Mouse (Mus musculus) liver, embryonic 16.5 days (tissue): Measurements from ENCODE around the gene Gng8. TPM values are rescaled to one million over a fixed set of nuclear protein-coding genes. Genes with fewer than 3 reads are reported as not detected.

Source experiments
- ATAC-seq: fragments of 200-750 bp; cut with Nextera tagmentation; 2 replicates; pipeline ENCODE4 v1.8.0; 2017; ENCODE audit warnings: low read depth, mild to moderate bottlenecking, moderate number of reproducible peaks, moderate library complexity
- H3K27ac ChIP-seq: fragments of 300-500 bp; sonication (generic); 2 replicates; pipeline ENCODE4 v1.5.1; 2014; ENCODE audit warnings: mild to moderate bottlenecking, low read length
- H3K27me3 ChIP-seq: fragments of 300-500 bp; sonication (generic); 2 replicates; pipeline ENCODE4 v1.6.1; 2014; ENCODE audit warnings: low read depth, low read length, mixed read lengths; ENCODE audit not compliant: control insufficient read depth, insufficient read depth
- H3K36me3 ChIP-seq: fragments of 300-500 bp; sonication (generic); 2 replicates; pipeline ENCODE4 v1.6.1; 2014; ENCODE audit warnings: mild to moderate bottlenecking; ENCODE audit not compliant: control insufficient read depth, insufficient read depth
- H3K4me1 ChIP-seq: fragments of 300-500 bp; sonication (generic); 2 replicates; pipeline ENCODE4 v1.6.1; 2014; ENCODE audit warnings: low read depth, low read length, mixed read lengths; ENCODE audit not compliant: control insufficient read depth
- H3K4me2 ChIP-seq: fragments of 300-500 bp; sonication (generic); 2 replicates; pipeline ENCODE4 v1.6.1; 2014; ENCODE audit warnings: low read depth, low read length, mixed read lengths
- H3K4me3 ChIP-seq: fragments of 300-500 bp; sonication (generic); 2 replicates; pipeline ENCODE4 v1.5.1; 2014; ENCODE audit warnings: low read depth, mild to moderate bottlenecking, low read length
- H3K9ac ChIP-seq: fragments of 300-500 bp; sonication (generic); 2 replicates; pipeline ENCODE4 v1.6.1; 2014; ENCODE audit warnings: low read depth, low read length
- H3K9me3 ChIP-seq: fragments of 300-500 bp; sonication (generic); replicated peaks from 2 replicates; pipeline ENCODE4 v1.6.1; 2016; ENCODE audit warnings: low read length; ENCODE audit not compliant: control insufficient read depth
- WGBS: fragments of 180-500 bp; shearing (Covaris S2); extraction: QIAGEN DNeasy Blood & Tissue Kit; methylation state at CpG from one replicate; pipeline ENCODE4 v1.1.7; 2014; ENCODE audit not compliant: insufficient replicate concordance; 5-methylcytosine and 5-hydroxymethylcytosine counted together
- polyA plus RNA-seq: library from polyadenylated mRNA; unstranded; fragments of >200 nt; fragmentation: Nextera tagmentation; extraction: Ambion mirVana; gene quantifications from 2 replicates; pipeline ENCODE4 v1.2.1, GENCODE M21; 2015

Gene Gng8
- polyA plus RNA-seq, 1 experiment from 2014 or later = 0.17 TPM

DNA sequence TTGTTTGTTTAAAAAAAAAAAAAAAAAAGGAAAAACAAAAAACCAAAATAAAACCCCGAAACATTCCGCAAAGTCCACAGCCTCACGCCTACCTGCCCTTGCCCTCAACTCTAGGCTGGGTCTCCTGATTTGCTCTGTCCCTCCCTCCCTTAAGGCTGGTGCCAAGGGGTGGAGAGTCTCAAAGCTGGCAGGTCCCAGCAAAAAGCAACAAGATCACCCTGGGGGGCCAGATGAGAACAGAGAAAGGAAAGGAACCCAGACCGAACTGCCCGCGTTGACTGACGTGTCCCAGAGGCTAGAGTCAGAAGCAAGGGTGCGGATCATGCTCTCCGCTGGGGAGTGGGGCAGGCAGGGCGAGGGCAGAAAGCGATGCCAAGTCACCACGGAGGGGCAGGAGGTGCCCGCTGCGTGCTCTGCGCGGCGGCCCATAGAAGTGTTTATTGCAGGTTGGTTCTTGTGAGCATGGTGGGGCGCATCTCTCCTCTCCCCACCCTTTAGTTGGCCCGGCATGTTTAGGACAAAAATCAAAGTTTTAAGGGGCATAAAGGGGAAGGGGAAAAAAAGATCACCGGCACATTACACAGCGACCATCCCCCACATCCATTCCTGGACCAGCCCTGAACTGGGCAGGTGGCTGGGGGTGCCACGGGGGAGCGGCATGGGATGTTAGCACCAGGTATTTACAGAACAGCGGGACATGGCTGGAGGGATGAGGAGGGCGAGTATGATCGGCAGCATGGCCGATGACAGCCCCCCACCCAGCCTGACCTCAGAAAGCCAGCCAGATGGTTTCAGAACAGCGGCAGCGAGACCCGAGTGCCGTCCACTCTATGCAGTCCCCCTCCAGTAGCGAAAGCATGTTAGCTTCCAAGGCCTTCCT lies 24.1 kb downstream of the Gng8 start:
- Histone ChIP-seq H3K4me2 (no peak overlapping the region), H3K4me3 (no peak overlapping the region), H3K27ac (no peak overlapping the region), H3K36me3 (peaks cover 44% of the 10 kb centered on the region), H3K27me3 (no peaks in the 10 kb centered on the region), H3K9me3 (no peaks in the 10 kb centered on the region), H3K4me1 (peaks cover 18% of the 10 kb centered on the region), H3K9ac (no peak overlapping the region)
- 91% methylated on average over 32 of the region's 32 CpGs for WGBS
- ATAC-seq = no peak

GRCm38 (mm10) chr7:16916342-16917265 lies 25.0 kb downstream of the Gng8 start:
- Histone ChIP-seq H3K27me3 (no peaks in the 10 kb centered on the region), H3K36me3 (peaks cover 44% of the 10 kb centered on the region), H3K27ac (no peak overlapping the region), H3K9me3 (no peaks in the 10 kb centered on the region), H3K4me1 (peaks cover 27% of the 10 kb centered on the region), H3K4me2 (no peak overlapping the region), H3K9ac (no peak overlapping the region), H3K4me3 (no peak overlapping the region)
- WGBS = 73% methylated on average over 30 of the region's 30 CpGs
- ATAC-seq = no peak

DNA sequence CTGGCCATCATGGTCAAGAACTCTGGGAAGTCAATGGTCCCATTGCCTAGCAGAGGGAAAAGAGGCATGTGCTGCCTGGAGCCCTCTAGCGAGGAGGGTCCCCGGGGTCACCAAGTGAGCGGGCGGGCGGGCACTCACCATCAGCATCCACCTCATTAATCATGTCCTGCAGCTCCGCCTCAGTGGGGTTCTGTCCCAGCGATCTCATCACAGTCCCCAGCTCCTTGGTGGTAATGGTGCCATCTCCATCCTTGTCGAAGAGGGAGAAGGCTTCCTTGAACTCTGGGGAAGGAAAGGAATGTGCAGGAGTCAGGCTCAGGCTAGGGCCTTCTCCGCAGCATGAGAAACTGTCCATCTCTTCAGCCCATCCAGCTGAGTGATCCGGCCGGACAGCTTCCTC lies 25.9 kb downstream of the Gng8 start:
- WGBS = 89% methylated on average over 11 of the region's 11 CpGs
- H3K27ac ChIP-seq = no peak overlapping the region
- H3K27me3 ChIP-seq = no peaks in the 10 kb centered on the region
- no peak overlapping the region for H3K9ac ChIP-seq
- H3K4me2 ChIP-seq = no peak overlapping the region
- no peak overlapping the region for H3K4me3 ChIP-seq
- ATAC-seq = no peak
- H3K4me1 ChIP-seq = peaks cover 36% of the 10 kb centered on the region
- H3K9me3 ChIP-seq = no peaks in the 10 kb centered on the region
- H3K36me3 ChIP-seq = peaks cover 44% of the 10 kb centered on the region

GRCm38 (mm10) chr7:16918014-16918413 lies 26.4 kb downstream of the Gng8 start:
- no peak for ATAC-seq
- H3K27me3 ChIP-seq = no peaks in the 10 kb centered on the region
- H3K9ac ChIP-seq = no peak overlapping the region
- no peaks in the 10 kb centered on the region for H3K9me3 ChIP-seq
- H3K36me3 ChIP-seq = peaks cover 44% of the 10 kb centered on the region
- H3K4me2 ChIP-seq = no peak overlapping the region
- H3K4me1 ChIP-seq = peaks cover 39% of the 10 kb centered on the region
- H3K4me3 ChIP-seq = no peak overlapping the region
- 91% methylated on average over 9 of the region's 9 CpGs for WGBS
- no peak overlapping the region for H3K27ac ChIP-seq

DNA sequence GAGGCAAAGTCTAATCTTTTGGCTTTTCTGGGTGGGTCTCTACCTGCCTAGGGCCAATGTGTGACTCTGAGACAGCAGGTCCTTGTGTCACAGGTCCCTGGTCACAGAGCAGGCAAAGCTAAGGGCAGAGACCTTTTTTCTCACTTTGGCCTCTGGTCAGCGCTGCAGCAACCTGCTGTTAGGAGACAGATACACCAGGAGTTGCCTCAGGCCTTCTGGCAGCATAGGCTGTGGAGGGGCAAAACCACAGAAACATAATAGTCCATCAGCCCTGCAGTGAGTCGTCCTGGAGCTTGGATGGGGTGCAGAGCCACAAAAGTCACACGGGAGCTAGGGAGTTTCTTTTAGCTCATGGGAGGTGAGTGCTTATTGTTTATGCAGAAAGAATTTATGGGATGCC lies 27.1 kb downstream of the Gng8 start:
- no peak overlapping the region for H3K27ac ChIP-seq
- ATAC-seq = no peak
- H3K4me1 ChIP-seq = peaks cover 39% of the 10 kb centered on the region
- no peaks in the 10 kb centered on the region for H3K27me3 ChIP-seq
- no peaks in the 10 kb centered on the region for H3K9me3 ChIP-seq
- no peak overlapping the region for H3K4me3 ChIP-seq
- peaks cover 44% of the 10 kb centered on the region for H3K36me3 ChIP-seq
- no peak overlapping the region for H3K9ac ChIP-seq
- no peak overlapping the region for H3K4me2 ChIP-seq
- WGBS = 81% methylated on average over 3 of the region's 3 CpGs

DNA sequence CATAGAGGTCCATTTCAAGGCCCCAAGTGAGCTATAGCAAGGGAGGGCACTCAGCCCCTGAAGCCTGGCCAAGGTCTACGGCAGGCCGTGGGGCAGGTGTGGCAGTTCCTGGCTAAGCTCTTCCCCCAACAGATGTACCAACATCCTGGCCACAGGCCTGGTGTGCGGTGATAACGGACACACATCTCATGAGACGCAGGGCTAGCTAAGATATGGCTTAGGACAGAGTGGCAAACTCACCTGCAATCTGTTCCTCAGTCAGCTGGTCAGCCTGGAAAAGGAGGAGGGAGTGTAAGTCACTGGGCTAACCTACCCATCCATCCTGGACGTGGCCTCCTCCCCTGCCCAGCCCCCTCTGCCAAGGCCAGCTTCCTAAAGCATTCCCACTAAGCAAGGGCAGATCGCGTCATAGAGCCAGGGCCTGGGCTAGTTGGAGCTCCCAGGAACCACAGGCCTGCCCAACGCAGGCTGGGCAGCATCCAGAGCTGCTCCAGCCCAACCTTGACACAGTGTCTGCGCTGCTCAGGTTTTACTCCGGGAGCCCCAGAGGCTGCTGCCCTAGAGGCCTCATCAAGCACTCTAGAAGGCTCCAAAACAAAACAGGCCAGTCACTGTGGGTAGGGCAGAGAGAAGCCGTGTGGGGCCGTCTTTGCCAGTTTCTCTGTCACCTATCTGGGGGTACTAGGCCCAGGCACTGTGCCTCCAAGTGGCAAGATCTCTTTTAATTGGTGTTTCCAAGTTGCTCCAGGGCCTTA lies 28.0 kb downstream of the Gng8 start:
- Histone ChIP-seq H3K4me2 (no peak overlapping the region), H3K4me3 (no peak overlapping the region), H3K27me3 (no peaks in the 10 kb centered on the region), H3K9me3 (no peaks in the 10 kb centered on the region), H3K9ac (no peak overlapping the region), H3K4me1 (peaks cover 41% of the 10 kb centered on the region), H3K27ac (no peak overlapping the region), H3K36me3 (peaks cover 42% of the 10 kb centered on the region)
- 50% methylated on average over 13 of the region's 13 CpGs for WGBS
- ATAC-seq = no peak

DNA sequence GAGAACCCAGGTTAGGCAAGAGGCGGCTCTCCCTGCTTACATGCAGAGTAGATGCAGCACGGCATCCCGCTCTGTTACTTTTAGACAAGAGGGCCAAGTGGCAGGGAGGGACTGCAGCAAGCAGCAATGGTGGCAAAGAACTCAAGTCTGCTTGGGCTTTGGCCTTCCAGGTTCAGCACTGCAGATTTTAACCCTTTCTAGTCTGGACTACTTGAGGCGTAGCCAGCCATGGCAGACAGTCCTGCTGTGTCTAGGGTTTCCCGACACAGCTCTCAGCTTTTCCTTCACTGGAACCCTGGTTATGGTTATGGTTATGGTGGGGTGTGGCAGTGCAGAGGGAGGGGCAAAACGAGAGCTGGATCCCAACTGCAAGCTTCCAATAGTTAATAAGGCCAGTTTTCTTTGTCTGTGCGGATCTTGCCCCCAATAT lies 28.6 kb downstream of the Gng8 start:
- no peak overlapping the region for H3K9ac ChIP-seq
- peaks cover 36% of the 10 kb centered on the region for H3K36me3 ChIP-seq
- 0 out of 2 replicates have a peak, but pooled peaks cover 2% of the 10 kb centered on the region for H3K9me3 ChIP-seq
- ATAC-seq = no peak
- no peak overlapping the region for H3K4me3 ChIP-seq
- 79% methylated on average over 7 of the region's 7 CpGs for WGBS
- H3K4me1 ChIP-seq = peaks cover 45% of the 10 kb centered on the region
- H3K27me3 ChIP-seq = no peaks in the 10 kb centered on the region
- H3K4me2 ChIP-seq = no peak overlapping the region
- no peak overlapping the region for H3K27ac ChIP-seq

GRCm38 (mm10) chr7:16920818-16921791 lies 29.5 kb downstream of the Gng8 start:
- Histone ChIP-seq H3K4me3 (no peak overlapping the region), H3K36me3 (peaks cover 28% of the 10 kb centered on the region), H3K27me3 (no peaks in the 10 kb centered on the region), H3K9me3 (0 out of 2 replicates have a peak, but pooled peaks cover 2% of the 10 kb centered on the region), H3K27ac (no peak overlapping the region), H3K4me2 (peak overlapping the region; percentile 88), H3K9ac (no peak overlapping the region), H3K4me1 (peaks cover 45% of the 10 kb centered on the region)
- 70% methylated on average over 21 of the region's 21 CpGs for WGBS
- no peak for ATAC-seq
